Mouse (Mus musculus) bone marrow macrophage, adult 2 months (primary cell): Measurements from ENCODE around the gene Snx33.

Experiments used
- CTCF ChIP-seq: IDR thresholded peaks from 2 replicates; pipeline ENCODE4 v1.5.1; 2012; ENCODE audit warnings: low read depth, mild to moderate bottlenecking, low read length, moderate library complexity
- POLR2A ChIP-seq: IDR thresholded peaks from 2 replicates; pipeline ENCODE4 v1.6.1; 2012; ENCODE audit warnings: mild to moderate bottlenecking, low read depth, low read length, borderline replicate concordance

DNA sequence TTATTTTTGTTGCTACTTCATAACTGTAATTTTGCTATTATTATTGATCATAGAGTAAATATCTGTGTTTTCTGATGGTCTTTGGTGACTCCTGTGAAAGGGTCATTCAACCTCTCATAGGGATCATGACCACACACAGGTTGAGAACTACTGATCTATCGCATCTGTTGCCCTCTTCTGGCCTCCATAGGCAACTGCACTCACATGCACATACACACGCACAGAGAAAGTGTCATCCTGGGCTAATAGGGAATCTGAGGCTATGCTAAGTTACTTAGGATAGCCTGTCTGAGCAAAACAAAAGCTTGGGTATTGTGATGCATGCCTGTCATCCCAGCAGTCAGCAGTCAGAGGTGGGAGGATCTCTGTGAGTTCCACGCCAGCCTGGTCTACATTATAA is 33.4 kb upstream of the Snx33 start:
- TF ChIP-seq POLR2A, result no peak
- no peak for TF ChIP-seq CTCF
